In the genomic region with DNA sequence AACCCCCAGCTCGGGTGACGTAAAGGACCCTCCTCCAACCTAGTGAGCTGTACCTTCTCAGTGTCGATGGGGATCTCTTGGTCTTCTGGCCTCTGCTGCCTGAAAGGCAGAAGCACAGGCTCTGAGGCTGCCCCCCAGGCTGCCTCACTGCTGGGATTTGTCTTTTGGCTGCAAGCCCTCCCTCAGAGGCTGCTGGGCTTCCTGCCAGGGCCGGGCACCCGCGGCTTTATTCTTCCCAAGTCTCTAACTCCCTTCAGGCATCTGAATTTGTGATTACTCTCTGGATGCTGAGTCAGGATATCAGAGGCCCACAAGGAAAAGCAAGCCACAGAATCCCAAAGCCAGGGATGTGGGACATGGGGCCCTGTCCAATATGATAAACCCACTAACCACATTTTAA, we compare ENCODE assay signal across 8 mouse cellular contexts. TPM values are rescaled to one million over a fixed set of nuclear protein-coding genes. Genes with fewer than 3 reads are reported as not detected.
A peak's percentile ranks its signal among the peaks of the same experiment; 100 is the strongest.
DNase-seq lines count a peak whose midpoint lies in the region; ATAC-seq and TF ChIP-seq lines count a peak whose summit lies in the region.
"Had no signal": no experiment of that assay in that cellular context is flagged by ENCODE, and none has a peak within 500 bp of the region (broad histone marks: within the 10 kb centered on the region; RNA-seq: fewer than 3 reads in every experiment).

No protein-coding gene starts in this region.

- peak; percentile 38 for DNase-seq in liver
- no peak for DNase-seq in liver, postnatal 0 days
- peak; percentile 83 for DNase-seq in brain, adult 2 months (ENCODE audit: low read depth, low spot score)
- peak; percentile 63 for DNase-seq in fibroblast of lung, adult 2 months (ENCODE audit: low read depth)
- DNase-seq in kidney, postnatal 4 days, result peak; percentile 40 to 55
- DNase-seq in spleen, adult 18-20 months, result no peak

- no peak overlapping the region for H3K27ac ChIP-seq in liver, postnatal 0 days (ENCODE audit: low read depth)
- H3K27ac ChIP-seq: kidney, postnatal 0 days had no signal

- no peak overlapping the region for H3K9ac ChIP-seq in liver, postnatal 0 days (replicated peaks)

- H3K4me1 ChIP-seq in liver, postnatal 0 days (ENCODE audit: insufficient read depth), result no peaks in the 10 kb centered on the region

- H3K36me3 ChIP-seq in liver, postnatal 0 days (replicated peaks; ENCODE audit: insufficient read depth, low read length), result no peaks in the 10 kb centered on the region

- TF ChIP-seq CTCF in liver, postnatal 0 days (IDR thresholded peaks at IDR 0.05; ENCODE audit: low read depth), result no peak

- WGBS in liver, postnatal 0 days (ENCODE audit: insufficient replicate concordance), result 43% methylated on average over 6 of the region's 6 CpGs

- no peak for TF ChIP-seq EP300 in liver, postnatal 0 days (IDR thresholded peaks at IDR 0.05; ENCODE audit: low read depth)

- H3K27me3 ChIP-seq in liver, postnatal 0 days (ENCODE audit: insufficient read depth, low read length), result peaks cover 28% of the 10 kb centered on the region

- H3K4me3 ChIP-seq in liver, postnatal 0 days (ENCODE audit: low read depth, low read length), result no peak overlapping the region

- H3K9me3 ChIP-seq in liver, postnatal 0 days (ENCODE audit: low read length), result no peaks in the 10 kb centered on the region

- H3K4me2 ChIP-seq in liver, postnatal 0 days (ENCODE audit: low read depth, low read length), result no peak overlapping the region

- ATAC-seq in liver, postnatal 0 days, result no peak
- 0 out of 2 replicates have a peak, but pooled peaks have one; percentile 0 for ATAC-seq in monocyte, adult 5-6 weeks (replicated peaks; ENCODE audit: insufficient number of reproducible peaks, low FRiP score, low TSS enrichment, poor library complexity, severe bottlenecking)

RNA-seq across cellular contexts. Expression of gene 1700023F06Rik, which starts 6.7 kb away (rescaled TPM):
- polyA plus RNA-seq in liver, postnatal 0 days (2015; fragmentation: Nextera tagmentation; extraction: Ambion mirVana), result 0.09 TPM in 1 of 2 replicates, not detected in the other
- total RNA-seq in monocyte, adult 5-6 weeks (2017), result not detected in 3 replicates

RNA-seq across cellular contexts. Expression of gene Spata32, which starts 16.6 kb away (rescaled TPM):
- polyA plus RNA-seq in liver, postnatal 0 days (2015; fragmentation: Nextera tagmentation; extraction: Ambion mirVana), result not detected in 2 replicates
- total RNA-seq in monocyte, adult 5-6 weeks (2017), result not detected in 3 replicates
- polyA plus RNA-seq: kidney, postnatal 0 days had no signal

RNA-seq across cellular contexts. Expression of gene Fmnl1, which starts 30.8 kb away (rescaled TPM):
- 4.1 and 5.9 TPM in 2 replicates for polyA plus RNA-seq in liver, postnatal 0 days (2015; fragmentation: Nextera tagmentation; extraction: Ambion mirVana)
- total RNA-seq in monocyte, adult 5-6 weeks (2017), result 189 to 455 TPM (median 252 TPM) in 3 replicates

Comparison
In these comparisons a context has a peak if more than half of its experiments do, and no peak if none do; other contexts are left out.
1. DNase-seq: peak in liver (single experiment), brain, adult 2 months (single experiment), fibroblast of lung, adult 2 months (single experiment) and kidney, postnatal 4 days (2 of 2); none in liver, postnatal 0 days (single experiment) and spleen, adult 18-20 months (0 of 2).